9 mouse cellular contexts compared by ENCODE assay signal in the genomic region with DNA sequence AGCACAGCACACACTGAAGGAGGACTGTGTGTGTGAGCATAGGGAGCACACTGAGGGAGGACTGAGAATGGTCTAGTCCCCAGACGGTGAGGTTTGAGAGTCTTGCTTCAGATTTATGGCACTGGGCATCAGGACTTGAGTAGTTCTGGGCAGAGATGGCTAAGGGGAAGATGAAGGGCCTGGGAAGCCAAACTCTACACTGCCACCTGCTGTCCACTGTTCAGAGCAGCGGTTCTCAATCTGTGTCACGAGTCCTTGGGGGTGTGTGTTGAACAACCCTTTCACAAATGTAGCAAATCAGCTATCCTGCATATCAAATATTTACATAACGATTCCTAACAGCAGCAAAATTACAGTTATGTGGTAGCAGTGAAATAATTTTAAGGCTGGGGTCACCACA. TPM values are rescaled to one million over a fixed set of nuclear protein-coding genes. Genes with fewer than 3 reads are reported as not detected.
DNase-seq lines count a peak whose midpoint lies in the region; ATAC-seq and TF ChIP-seq lines count a peak whose summit lies in the region.
"Had no signal": no experiment of that assay in that cellular context is flagged by ENCODE, and none has a peak within 500 bp of the region (broad histone marks: within the 10 kb centered on the region; RNA-seq: fewer than 3 reads in every experiment).

No protein-coding gene starts in this region.

- intact Hi-C loops in gastrocnemius, adult 2 months (cut with DNase I), result loop anchor here (5.0 kb wide), 1 partner anchor 137 kb away; no protein-coding TSS in a partner anchor

- no peaks in the 10 kb centered on the region for H3K9me3 ChIP-seq in intestine, embryonic 14.5 days (ENCODE audit: control insufficient read depth, low read length)
- no peaks in the 10 kb centered on the region for H3K9me3 ChIP-seq in intestine, embryonic 15.5 days
- H3K9me3 ChIP-seq in ES-Bruce4 (replicated peaks; ENCODE audit: control insufficient read depth, insufficient read depth, low read length, poor library complexity, severe bottlenecking), result no peaks in the 10 kb centered on the region
- H3K9me3 ChIP-seq: limb, embryonic 15.5 days had no signal

- DNase-seq in intestine, embryonic 14.5 days (ENCODE audit: low spot score), result peak; percentile 76
- peak; percentile 78 to 80 for DNase-seq in cerebellum, adult 18-20 months
- peak; percentile 75 for DNase-seq in gastrocnemius, adult 2 months
- peak; percentile 51 for DNase-seq in layer of hippocampus, adult 9-10 months (ENCODE audit: low spot score)
- DNase-seq in testis, postnatal 10 days (ENCODE audit: low spot score), result peak; percentile 85

- no peaks in the 10 kb centered on the region for H3K27me3 ChIP-seq in intestine, embryonic 14.5 days (replicated peaks; ENCODE audit: control insufficient read depth, insufficient read depth, low read length)
- H3K27me3 ChIP-seq in intestine, embryonic 15.5 days (replicated peaks), result no peaks in the 10 kb centered on the region
- H3K27me3 ChIP-seq in ES-Bruce4 (ENCODE audit: control insufficient read depth, insufficient read depth, low read length, poor library complexity, severe bottlenecking), result no peaks in the 10 kb centered on the region
- H3K27me3 ChIP-seq: limb, embryonic 15.5 days had no signal

- TF ChIP-seq CTCF in ES-Bruce4 (IDR thresholded peaks at IDR 0.05; ENCODE audit: low read depth, low read length), result peak; percentile 84
- TF ChIP-seq CTCF in gastrocnemius, adult 2 months (IDR thresholded peaks at IDR 0.05), result peak; percentile 87

- 0 out of 2 replicates have a peak, but pooled peaks have one; percentile 14 for ATAC-seq in intestine, embryonic 14.5 days (replicated peaks; ENCODE audit: low FRiP score, low TSS enrichment, low read depth)
- no peak for ATAC-seq in intestine, embryonic 15.5 days
- peak; percentile 54; the same call in 1 of the 2 replicates for ATAC-seq in megakaryocyte-erythroid progenitor cell, adult 5-6 weeks (replicated peaks; ENCODE audit: low FRiP score, low TSS enrichment, poor library complexity, severe bottlenecking)

- H3K36me3 ChIP-seq in intestine, embryonic 14.5 days (ENCODE audit: control insufficient read depth, insufficient read depth, low read length), result peaks cover 70% of the 10 kb centered on the region
- peaks cover 24% of the 10 kb centered on the region; the same call in 1 of the 2 replicates for H3K36me3 ChIP-seq in intestine, embryonic 15.5 days
- no peaks in the 10 kb centered on the region for H3K36me3 ChIP-seq in ES-Bruce4 (ENCODE audit: control insufficient read depth, insufficient read depth, low read length, poor library complexity, severe bottlenecking)

- no peak overlapping the region for H3K4me2 ChIP-seq in intestine, embryonic 14.5 days (ENCODE audit: low read length)
- H3K4me2 ChIP-seq in intestine, embryonic 15.5 days (replicated peaks), result no peak overlapping the region
- H3K4me2 ChIP-seq: limb, embryonic 15.5 days had no signal

- no peak for TF ChIP-seq POLR2A in ES-Bruce4 (IDR thresholded peaks at IDR 0.05; ENCODE audit: insufficient read depth, low read length)

- no peak overlapping the region for H3K4me3 ChIP-seq in intestine, embryonic 14.5 days (ENCODE audit: low read depth, low read length)
- no peak overlapping the region for H3K4me3 ChIP-seq in intestine, embryonic 15.5 days (replicated peaks)
- H3K4me3 ChIP-seq in ES-Bruce4 (ENCODE audit: low read depth, low read length), result no peak overlapping the region
- no peak overlapping the region for H3K4me3 ChIP-seq in gastrocnemius, adult 2 months
- H3K4me3 ChIP-seq: limb, embryonic 15.5 days had no signal

- H3K4me1 ChIP-seq in intestine, embryonic 14.5 days (replicated peaks; ENCODE audit: control insufficient read depth, insufficient read depth, low read length), result peaks cover 11% of the 10 kb centered on the region
- H3K4me1 ChIP-seq in intestine, embryonic 15.5 days (replicated peaks), result peaks cover 16% of the 10 kb centered on the region
- no peaks in the 10 kb centered on the region for H3K4me1 ChIP-seq in ES-Bruce4 (ENCODE audit: control insufficient read depth, insufficient read depth, low read length)

- H3K27ac ChIP-seq in intestine, embryonic 14.5 days (ENCODE audit: low read depth), result no peak overlapping the region
- no peak overlapping the region for H3K27ac ChIP-seq in intestine, embryonic 15.5 days
- no peak overlapping the region for H3K27ac ChIP-seq in ES-Bruce4 (ENCODE audit: insufficient read depth, low read length)
- H3K27ac ChIP-seq in gastrocnemius, adult 2 months, result no peak overlapping the region
- H3K27ac ChIP-seq: limb, embryonic 15.5 days had no signal

- TF ChIP-seq EP300 in ES-Bruce4 (IDR thresholded peaks at IDR 0.05; ENCODE audit: insufficient read depth, low read depth, low read length), result 0 out of 2 replicates have a peak, but pooled peaks have one; percentile 22

- no peak overlapping the region for H3K9ac ChIP-seq in intestine, embryonic 14.5 days (ENCODE audit: low read length)
- H3K9ac ChIP-seq in intestine, embryonic 15.5 days, result no peak overlapping the region
- no peak overlapping the region for H3K9ac ChIP-seq in ES-Bruce4 (ENCODE audit: low read depth, poor library complexity, severe bottlenecking)
- H3K9ac ChIP-seq: limb, embryonic 15.5 days had no signal

- WGBS in intestine, embryonic 14.5 days, result 37% methylated on average over 4 of the region's 4 CpGs
- 20% methylated on average over 4 of the region's 4 CpGs for WGBS in intestine, embryonic 15.5 days

RNA-seq across cellular contexts. Expression of gene D10Jhu81e, which starts 5.7 kb away (rescaled TPM):
- 19.3 and 19.7 TPM in 2 replicates for polyA plus RNA-seq in intestine, embryonic 14.5 days (2014; fragmentation: Nextera tagmentation; extraction: Ambion mirVana)
- polyA plus RNA-seq in intestine, embryonic 15.5 days (2015; fragmentation: Nextera tagmentation; extraction: Ambion mirVana), result 34.9 and 37.2 TPM in 2 replicates
- polyA plus RNA-seq in ES-Bruce4 (2011; ENCODE audit: insufficient read depth, insufficient read length, low read depth, missing spikeins), result 16.6 and 23.8 TPM in 2 replicates
- 100 to 1,000 TPM; 231 to 289 TPM for total RNA-seq in gastrocnemius, adult 2 months (2021)
- total RNA-seq in megakaryocyte-erythroid progenitor cell, adult 5-6 weeks (2014; fragmentation: Nextera tagmentation), result 42.1 and 48.7 TPM in 2 replicates
- 94.9 and 103 TPM in 2 replicates for total RNA-seq in megakaryocyte-erythroid progenitor cell, adult 5-6 weeks (2017)

RNA-seq across cellular contexts. Expression of gene Pwp2, which starts 21.0 kb away (rescaled TPM):
- 19.0 and 21.5 TPM in 2 replicates for polyA plus RNA-seq in intestine, embryonic 14.5 days (2014; fragmentation: Nextera tagmentation; extraction: Ambion mirVana)
- 17.5 and 17.7 TPM in 2 replicates for polyA plus RNA-seq in intestine, embryonic 15.5 days (2015; fragmentation: Nextera tagmentation; extraction: Ambion mirVana)
- 23.3 and 25.4 TPM in 2 replicates for polyA plus RNA-seq in ES-Bruce4 (2011; ENCODE audit: insufficient read depth, insufficient read length, low read depth, missing spikeins)
- total RNA-seq in gastrocnemius, adult 2 months (2021), result 10 to 100 TPM; 10.7 to 11.0 TPM
- total RNA-seq in megakaryocyte-erythroid progenitor cell, adult 5-6 weeks (2014; fragmentation: Nextera tagmentation), result 25.5 and 31.4 TPM in 2 replicates
- 37.0 and 47.2 TPM in 2 replicates for total RNA-seq in megakaryocyte-erythroid progenitor cell, adult 5-6 weeks (2017)
